Mouse (Mus musculus): ENCODE measurements around the gene Atp11a.

Gene Atp11a

GRCm38 (mm10) chr8:12872983-12873356 lies 116.2 kb downstream of the Atp11a start:
- no peak for DNase-seq (ENCODE audit: low read depth, low spot score)

DNA sequence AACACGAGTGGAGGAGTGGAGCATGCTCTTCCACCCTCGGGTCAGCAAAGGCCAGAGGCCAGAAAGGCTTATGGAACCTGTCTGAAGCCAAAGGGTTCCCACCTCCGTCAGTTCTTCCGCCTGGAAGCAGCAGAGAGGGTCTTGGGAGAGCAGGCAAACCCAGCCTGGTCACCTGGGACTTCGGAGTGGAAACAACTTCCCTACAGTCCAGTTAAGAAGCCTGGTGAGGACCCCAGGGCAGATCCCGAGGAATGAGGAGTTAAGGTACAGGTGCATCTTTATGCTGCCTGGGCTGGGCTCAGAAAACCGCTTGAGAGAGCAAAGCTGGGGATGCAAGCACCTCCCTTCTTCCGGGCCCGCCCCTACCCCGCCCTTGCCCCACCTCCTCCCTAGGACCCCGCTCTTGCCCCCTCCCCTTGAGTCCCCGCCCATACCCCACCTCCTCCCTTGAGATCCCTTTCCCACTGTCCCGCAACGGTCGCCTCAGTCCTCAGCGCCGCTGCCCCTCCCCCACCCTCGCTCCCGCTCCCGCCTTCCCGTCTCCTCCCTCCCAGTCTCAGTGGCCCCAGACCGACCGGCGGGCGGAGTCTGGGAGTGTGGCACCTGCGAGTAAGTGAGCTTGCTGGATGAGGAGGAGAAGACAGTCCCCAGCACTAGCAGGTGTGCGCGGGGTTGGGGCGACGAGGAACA lies 116.7 kb downstream of the Atp11a start, which contains the start of gene Mcf2l:
Gene Mcf2l, plus strand, starts transcription at position 450 of the 690 bp plus-strand sequence.
- DNase-seq (ENCODE audit: low read depth, low spot score) = no peak

DNA sequence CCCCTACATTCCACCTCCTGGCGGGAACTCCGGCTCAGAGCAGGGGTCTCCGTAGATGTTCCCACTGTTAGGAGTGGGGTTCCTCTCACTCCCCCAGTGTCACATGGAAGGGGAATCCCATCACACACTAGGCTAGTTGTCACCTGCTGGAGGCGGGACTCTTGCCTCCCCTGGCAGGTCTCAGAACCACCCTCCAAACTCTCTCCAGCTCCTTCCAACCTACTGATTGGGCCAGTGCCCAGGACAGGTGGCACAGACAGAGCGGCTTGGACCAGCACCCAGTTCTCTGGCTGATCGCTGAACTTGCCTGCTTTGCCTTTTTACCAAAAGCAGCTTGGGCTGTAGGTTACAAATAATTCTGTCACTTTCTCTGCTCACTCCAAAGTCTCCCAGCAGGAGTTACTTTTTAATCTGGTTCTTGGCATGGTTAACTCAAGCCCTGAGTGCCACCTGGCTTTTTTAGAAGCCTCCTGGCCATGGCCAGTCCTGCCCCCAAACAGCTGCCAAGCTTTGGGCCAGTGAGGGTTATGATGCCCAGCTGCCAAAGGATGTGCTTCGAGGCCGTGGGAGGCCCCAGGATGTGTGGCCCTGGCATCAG lies 117.5 kb downstream of the Atp11a start:
- DNase-seq (ENCODE audit: low read depth, low spot score) = no peak

GRCm38 (mm10) chr8:12874971-12875370 lies 118.2 kb downstream of the Atp11a start:
- DNase-seq (ENCODE audit: low read depth, low spot score) = no peak

GRCm38 (mm10) chr8:12877126-12877525 lies 120.3 kb downstream of the Atp11a start:
- DNase-seq (ENCODE audit: low read depth, low spot score) = no peak

DNA sequence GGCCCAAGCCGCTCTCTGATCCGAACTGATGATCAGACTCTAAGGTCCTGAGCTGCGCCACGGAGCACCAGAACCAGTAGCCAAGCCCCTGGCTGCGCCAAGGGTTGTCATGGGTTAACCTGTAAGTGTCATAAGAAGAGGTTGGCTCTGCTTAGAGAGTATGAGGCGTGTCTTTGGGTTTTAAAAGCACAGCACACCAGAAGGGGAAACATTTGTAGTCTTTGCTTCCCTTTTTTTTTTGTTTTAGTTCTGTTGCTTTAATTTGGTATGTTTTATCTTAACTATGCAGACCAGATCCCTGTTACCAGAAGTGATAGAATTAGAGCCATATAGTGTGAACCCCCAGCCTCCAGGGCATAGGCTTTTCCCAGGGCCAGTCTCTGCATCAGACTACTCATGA lies 123.3 kb downstream of the Atp11a start:
- no peak for DNase-seq (ENCODE audit: low read depth, low spot score)

- DNase-seq (ENCODE audit: low read depth, low spot score) = no peak
Measured at GRCm38 (mm10) chr8:12883051-12884004, 126.5 kb downstream of the Atp11a start.

DNA sequence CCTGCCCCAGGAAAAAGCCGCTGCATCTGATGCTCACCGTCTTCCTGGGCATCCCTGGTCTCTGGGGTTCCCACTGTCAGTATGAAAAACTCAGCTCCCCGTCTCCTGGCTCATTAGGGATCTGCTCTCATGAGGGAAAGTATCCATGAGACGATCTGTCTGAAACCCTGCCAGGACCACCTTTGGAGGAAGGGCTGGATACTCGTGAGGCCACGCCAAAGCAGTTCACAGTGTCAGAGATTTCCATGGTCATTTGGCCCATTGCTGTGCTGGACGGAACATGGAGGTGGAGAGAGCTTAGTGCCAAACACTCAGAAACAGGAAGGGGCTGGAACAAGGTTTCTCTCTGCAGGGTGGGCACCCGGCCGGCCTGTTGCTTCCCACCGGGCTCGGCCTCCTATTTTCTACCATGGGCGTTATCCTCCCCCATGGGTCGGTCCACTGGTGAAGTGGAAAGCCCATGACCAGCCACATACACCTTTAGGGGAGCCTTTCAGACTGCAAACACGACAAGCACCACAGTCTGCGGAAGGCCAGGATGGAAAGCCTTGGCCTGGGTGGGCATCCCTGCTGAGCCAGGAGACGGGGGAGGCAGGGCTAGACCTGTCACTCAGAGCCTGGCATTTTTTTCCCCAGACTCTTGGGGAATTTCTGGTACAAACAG lies 131.1 kb downstream of the Atp11a start:
- no peak for DNase-seq (ENCODE audit: low read depth, low spot score)

DNA sequence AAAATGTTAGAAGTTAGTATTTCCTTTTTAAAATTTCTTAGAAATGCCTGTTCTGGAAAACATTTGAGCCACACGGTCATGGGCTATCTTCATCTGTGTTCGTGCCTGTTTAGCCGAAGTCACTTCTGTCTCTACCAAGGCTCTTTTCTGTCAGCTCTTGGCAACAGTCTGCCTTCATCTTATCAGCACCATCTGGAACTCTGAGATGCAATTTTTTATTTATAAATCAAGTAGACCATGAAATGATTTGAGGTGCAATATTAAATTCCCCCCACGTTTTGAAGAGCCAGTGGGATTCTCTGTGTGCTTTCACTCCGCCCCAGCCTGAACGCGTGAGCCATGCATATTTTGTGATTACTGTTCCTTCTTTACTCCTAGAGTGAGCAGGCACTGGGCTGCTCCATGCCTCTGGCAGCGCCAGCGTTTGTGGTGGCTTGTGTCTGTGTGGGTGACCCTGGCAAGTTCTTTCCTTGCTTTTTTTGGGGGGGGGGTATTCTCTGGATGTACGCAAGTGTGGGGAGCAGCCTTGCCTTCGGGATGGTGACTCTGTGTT lies 132.3 kb downstream of the Atp11a start:
- no peak for DNase-seq (ENCODE audit: low read depth, low spot score)

- DNase-seq (ENCODE audit: low read depth, low spot score) = no peak
Measured at GRCm38 (mm10) chr8:12892882-12893446, 136.2 kb downstream of the Atp11a start.

GRCm38 (mm10) chr8:12893797-12894578 lies 137.2 kb downstream of the Atp11a start:
- DNase-seq (ENCODE audit: low read depth, low spot score) = no peak

DNA sequence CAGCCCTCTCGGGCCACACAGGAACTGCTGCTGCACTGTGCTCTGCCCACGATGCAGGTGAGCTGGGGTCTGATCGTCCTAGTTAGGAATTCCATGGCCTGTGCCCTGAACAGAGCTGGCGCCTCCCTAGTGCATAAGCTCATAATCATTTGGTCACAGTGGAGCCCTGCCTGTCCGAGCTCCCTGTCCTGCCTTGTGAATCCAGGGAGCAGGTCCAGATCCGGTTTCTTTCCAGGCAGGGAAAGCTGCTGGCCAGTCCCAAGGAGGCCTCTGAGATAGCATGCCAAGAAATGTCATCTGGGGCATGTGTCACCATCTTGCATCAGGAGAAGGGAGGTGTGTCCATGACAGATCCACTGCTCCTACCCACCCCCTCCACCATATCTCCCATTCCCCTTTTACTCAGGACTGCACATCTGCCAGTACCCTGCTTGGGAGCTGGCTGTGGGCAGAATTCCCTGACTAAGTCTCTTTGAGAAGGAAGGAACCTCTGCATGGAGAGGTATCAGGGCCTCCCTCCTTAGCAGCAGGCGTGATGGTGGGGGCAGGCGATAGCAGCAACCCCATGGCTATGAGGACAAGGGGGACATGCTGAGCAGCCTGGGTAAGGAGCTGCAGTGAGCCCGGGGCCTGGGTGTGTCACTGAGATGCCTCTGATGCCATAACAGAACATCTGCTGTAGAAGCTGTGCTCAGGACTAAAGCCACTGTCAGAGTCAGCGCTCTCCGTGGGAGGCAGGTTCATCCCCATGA lies 138.1 kb downstream of the Atp11a start:
- no peak for DNase-seq (ENCODE audit: low read depth, low spot score)

DNA sequence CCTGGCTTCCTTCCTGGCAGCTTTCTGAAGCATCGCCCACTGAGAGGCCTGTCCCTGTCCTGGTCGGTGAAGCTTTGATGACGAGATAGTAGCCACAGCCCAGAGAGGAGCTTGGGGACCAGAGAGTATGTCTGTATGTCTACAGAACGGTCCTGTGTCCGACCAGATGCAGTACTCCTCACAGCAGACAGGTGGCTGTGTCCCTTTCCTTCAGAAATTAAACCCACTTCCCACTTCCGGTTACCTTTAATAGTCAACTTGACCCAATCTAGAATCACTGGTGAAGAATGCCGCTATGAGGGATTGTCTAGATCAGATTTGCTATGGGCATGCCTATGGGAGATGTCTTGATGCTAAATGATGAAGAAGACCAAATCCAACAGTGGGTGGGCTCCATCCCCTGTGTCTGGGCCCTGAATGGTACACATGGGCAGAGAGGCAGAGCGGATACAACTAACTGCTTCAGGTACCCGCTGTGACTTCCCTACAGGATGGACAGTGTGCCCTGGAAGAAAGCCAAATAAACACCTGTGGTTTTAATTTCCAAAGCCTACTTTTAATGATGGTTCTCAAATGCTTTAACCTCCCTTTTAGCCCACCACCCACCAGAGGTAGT lies 138.8 kb downstream of the Atp11a start:
- no peak for DNase-seq (ENCODE audit: low read depth, low spot score)

DNA sequence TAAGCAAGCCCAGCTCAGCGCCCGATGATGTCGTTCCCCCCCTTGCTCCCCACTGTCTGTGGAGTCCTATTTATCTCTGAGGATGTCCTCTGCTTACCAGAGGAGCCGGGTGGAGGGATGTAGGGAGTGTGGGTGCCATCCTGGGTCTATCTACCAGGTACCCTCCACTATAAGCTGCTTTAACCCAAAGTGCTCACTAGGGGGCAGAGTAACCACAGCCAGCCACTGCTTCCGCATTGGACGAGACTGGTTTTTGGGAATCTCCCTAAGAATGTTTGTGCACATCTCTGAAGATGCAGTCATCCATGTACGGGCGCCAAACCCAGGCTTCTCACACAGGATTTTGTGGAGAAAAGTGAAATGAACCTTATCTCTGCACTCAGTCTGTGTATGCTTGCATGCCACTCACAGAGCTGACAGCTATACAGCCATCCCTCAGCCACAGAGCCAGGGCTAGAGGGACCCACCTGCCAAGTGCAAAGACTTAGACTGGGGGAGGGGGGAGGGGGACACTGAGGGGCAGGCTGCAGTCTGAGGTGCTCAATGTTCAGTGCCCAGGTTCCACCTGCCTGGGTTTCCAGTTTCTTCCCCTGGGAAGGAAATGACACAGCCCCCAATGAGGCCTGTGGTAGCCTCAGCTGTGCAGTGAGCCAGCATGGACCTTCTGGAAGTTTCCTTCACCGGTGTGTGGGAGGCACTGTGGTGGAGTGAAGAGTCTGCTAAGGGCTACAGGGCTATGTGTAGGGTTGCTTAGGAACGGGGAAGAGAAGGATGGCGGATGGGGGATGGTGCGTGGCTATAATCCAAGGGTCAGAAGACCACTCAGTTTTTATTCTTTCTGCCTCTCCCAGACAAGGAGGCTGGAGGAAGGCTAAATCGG lies 139.9 kb downstream of the Atp11a start:
- DNase-seq (ENCODE audit: low read depth, low spot score) = no peak

DNA sequence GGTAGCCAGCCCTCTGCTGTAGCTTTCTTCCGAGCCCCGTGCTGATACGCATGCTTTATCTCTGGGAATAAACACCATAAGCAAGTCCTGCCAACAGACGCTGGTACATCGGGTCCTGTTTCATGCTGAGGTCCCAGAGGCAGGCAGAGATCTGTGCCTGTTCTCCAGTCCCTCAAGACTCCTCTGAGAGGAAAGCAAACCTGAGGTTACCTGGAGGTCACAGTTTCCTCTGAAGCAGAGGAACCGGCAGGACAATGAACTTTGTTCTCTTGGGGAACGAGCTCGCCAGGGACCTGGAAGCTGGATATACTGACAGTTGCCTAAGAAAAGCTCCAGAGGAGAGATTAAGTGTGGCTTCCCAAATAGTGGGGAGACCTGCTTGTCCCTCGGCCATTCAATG lies 141.0 kb downstream of the Atp11a start:
- no peak for DNase-seq (ENCODE audit: low read depth, low spot score)

GRCm38 (mm10) chr8:12903790-12904415 lies 147.1 kb downstream of the Atp11a start:
- no peak for DNase-seq (ENCODE audit: low read depth, low spot score)

DNA sequence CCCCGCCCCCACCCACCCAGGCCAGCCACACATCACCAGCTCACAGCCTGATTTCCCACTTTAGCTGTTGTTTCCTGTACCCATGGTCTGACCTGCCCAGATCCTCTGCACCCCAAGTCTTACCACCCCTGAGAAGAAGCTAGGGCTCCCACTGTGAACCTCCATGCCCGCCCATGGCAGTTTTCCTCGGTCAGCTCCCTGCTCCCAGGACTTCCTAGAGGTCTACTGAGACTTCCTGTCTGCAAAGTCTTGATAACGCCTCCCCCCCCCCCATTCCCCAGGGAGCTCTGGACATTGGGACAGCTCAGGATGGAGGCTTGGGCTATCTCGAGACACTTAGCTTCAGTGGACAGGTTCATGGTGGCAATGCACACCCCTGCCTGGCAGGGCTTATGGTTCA lies 148.3 kb downstream of the Atp11a start:
- DNase-seq (ENCODE audit: low read depth, low spot score) = no peak

Data from c-Kit-negative CD71-positive TER-119-positive erythroid progenitor cells, embryonic 14.5 days (primary cell).